Mouse (Mus musculus) intestine, embryonic 14.5 days (tissue): ENCODE measurements around the gene Tbc1d22b. TPM values are rescaled to one million over a fixed set of nuclear protein-coding genes. Genes with fewer than 3 reads are reported as not detected.

Source experiments
- ATAC-seq: fragments of 200-750 bp; cut with Nextera tagmentation; replicated peaks from 2 replicates; pipeline ENCODE4 v1.8.0; 2017; ENCODE audit warnings: low read depth, moderate number of reproducible peaks, moderate TSS enrichment, moderate library complexity; ENCODE audit not compliant: low FRiP score, low TSS enrichment
- DNase-seq: peaks from one replicate; pipeline ENCODE4 v3.0.0-alpha.2; 2018; ENCODE audit warnings: low spot score
- H3K27ac ChIP-seq: fragments of 300-500 bp; sonication (generic); 2 replicates; pipeline ENCODE4 v1.5.1; 2014; ENCODE audit warnings: low read depth, mild to moderate bottlenecking, control low read depth
- H3K27me3 ChIP-seq: fragments of 300-500 bp; sonication (generic); replicated peaks from 2 replicates; pipeline ENCODE4 v1.6.1; 2014; ENCODE audit warnings: low read length, control low read depth; ENCODE audit not compliant: control insufficient read depth, insufficient read depth
- H3K36me3 ChIP-seq: fragments of 300-500 bp; sonication (generic); 2 replicates; pipeline ENCODE4 v1.6.1; 2014; ENCODE audit warnings: low read length, control low read depth; ENCODE audit not compliant: control insufficient read depth, insufficient read depth
- H3K4me1 ChIP-seq: fragments of 300-500 bp; sonication (generic); replicated peaks from 2 replicates; pipeline ENCODE4 v1.6.1; 2014; ENCODE audit warnings: low read length, control low read depth, mixed read lengths; ENCODE audit not compliant: control insufficient read depth, insufficient read depth
- H3K4me2 ChIP-seq: fragments of 300-500 bp; sonication (generic); 2 replicates; pipeline ENCODE4 v1.6.1; 2014; ENCODE audit warnings: low read length
- H3K4me3 ChIP-seq: fragments of 300-500 bp; sonication (generic); 2 replicates; pipeline ENCODE4 v1.5.1; 2014; ENCODE audit warnings: low read depth, low read length, control low read depth, mixed read lengths
- H3K9ac ChIP-seq: fragments of 300-500 bp; sonication (generic); 2 replicates; pipeline ENCODE4 v1.6.1; 2014; ENCODE audit warnings: mild to moderate bottlenecking, low read length
- H3K9me3 ChIP-seq: fragments of 300-500 bp; sonication (generic); 2 replicates; pipeline ENCODE4 v1.6.1; 2016; ENCODE audit warnings: low read length, control low read depth; ENCODE audit not compliant: control insufficient read depth
- WGBS: fragments of 180-500 bp; shearing (Covaris S2); extraction: QIAGEN DNeasy Blood & Tissue Kit; methylation state at CpG from one replicate; pipeline ENCODE4 v1.1.7; 2014; 5-methylcytosine and 5-hydroxymethylcytosine counted together
- microRNA-seq: library from miRNA; unstranded; fragments of <30 nt; microRNA quantifications from one replicate; pipeline ENCODE4, GENCODE M21; 2016
- polyA plus RNA-seq: library from polyadenylated mRNA; unstranded; fragments of >200 nt; fragmentation: Nextera tagmentation; extraction: Ambion mirVana; gene quantifications from 2 replicates; pipeline ENCODE4 v1.2.1, GENCODE M21; 2014

The Tbc1d22b gene
- polyA plus RNA-seq, 1 experiment from 2014 or later, result 14.0 TPM

DNA sequence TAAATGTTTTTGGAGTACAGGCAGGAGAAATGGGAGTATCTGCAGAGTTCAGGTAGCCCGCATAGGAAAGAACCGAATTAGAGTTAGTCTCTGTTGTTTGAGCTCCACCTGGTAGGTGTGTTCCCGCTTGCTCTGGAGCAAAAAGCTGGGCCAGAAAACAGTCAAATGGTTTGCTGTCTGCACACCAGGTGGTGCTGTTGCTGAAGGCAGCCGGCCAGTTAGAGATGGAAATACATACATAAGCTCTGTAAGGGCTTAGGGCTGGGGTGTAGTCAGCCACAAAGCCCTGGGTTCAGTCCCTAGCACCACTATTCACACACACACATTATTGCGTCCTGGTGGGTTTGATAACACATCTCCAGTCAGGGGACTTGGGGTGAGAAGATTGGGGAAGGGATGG is 86.5 kb downstream of the Tbc1d22b start:
- Histone ChIP-seq H3K9ac (no peak overlapping the region), H3K27ac (no peak overlapping the region), H3K9me3 (no peaks in the 10 kb centered on the region), H3K4me3 (no peak overlapping the region), H3K4me2 (no peak overlapping the region), H3K4me1 (no peaks in the 10 kb centered on the region), H3K36me3 (peaks cover 94% of the 10 kb centered on the region), H3K27me3 (no peaks in the 10 kb centered on the region)
- DNase-seq, result peak; percentile 60
- WGBS, result 74% methylated on average over 5 of the region's 5 CpGs
- ATAC-seq, result no peak

DNA sequence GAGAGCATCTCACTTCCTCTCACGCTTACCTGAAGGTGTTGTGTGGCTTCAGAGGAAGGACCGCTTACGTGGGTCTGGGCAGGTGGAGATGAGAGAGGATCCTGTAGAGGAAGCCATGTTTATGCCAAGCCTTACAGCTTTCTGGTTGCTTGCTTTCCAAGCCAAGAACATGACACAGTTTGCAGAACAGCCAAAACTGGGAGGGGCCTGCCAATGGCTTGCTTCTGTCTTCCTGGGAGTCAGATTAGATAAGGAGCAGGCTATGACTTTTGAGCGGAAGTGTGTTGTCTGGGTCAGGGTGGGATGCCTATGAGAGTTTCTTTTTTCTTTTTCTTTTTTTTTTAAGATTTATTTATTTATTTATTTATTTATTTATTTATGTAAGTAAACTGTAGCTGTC is 87.8 kb downstream of the Tbc1d22b start:
- DNase-seq (no peak), ATAC-seq (no peak)
- no peak overlapping the region for H3K4me3 ChIP-seq
- peaks cover 95% of the 10 kb centered on the region for H3K36me3 ChIP-seq
- H3K4me1 ChIP-seq, result no peaks in the 10 kb centered on the region
- no peak overlapping the region for H3K9ac ChIP-seq
- no peaks in the 10 kb centered on the region for H3K27me3 ChIP-seq
- no peaks in the 10 kb centered on the region for H3K9me3 ChIP-seq
- 90% methylated on average over 4 of the region's 4 CpGs for WGBS
- H3K27ac ChIP-seq, result no peak overlapping the region
- H3K4me2 ChIP-seq, result no peak overlapping the region

DNA sequence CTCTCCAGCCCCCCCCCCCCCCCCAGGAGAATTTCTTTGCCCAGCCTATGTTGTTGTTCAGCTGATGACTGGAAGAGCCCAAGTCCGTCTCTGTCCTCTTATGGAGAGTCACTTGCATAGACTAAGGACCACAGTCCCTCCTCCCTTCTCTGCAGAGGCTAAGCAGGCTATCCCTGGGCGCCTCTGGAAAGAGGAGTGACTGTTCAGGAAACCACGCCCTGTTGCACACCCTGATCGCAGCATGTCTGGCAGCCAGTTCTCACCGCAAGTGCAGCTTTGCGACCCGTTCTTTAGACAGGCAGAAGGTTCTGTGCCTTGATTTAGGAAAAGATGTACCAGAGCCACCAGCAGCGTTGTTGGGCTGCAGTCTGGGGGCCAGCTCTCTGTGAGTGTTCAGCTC is 88.3 kb downstream of the Tbc1d22b start:
- H3K36me3 ChIP-seq, result peaks cover 94% of the 10 kb centered on the region
- 81% methylated on average over 8 of the region's 8 CpGs for WGBS
- H3K4me1 ChIP-seq, result no peaks in the 10 kb centered on the region
- no peaks in the 10 kb centered on the region for H3K9me3 ChIP-seq
- DNase-seq (no peak), ATAC-seq (no peak)
- no peak overlapping the region for H3K4me2 ChIP-seq
- no peaks in the 10 kb centered on the region for H3K27me3 ChIP-seq
- H3K27ac ChIP-seq, result no peak overlapping the region
- no peak overlapping the region for H3K4me3 ChIP-seq
- H3K9ac ChIP-seq, result no peak overlapping the region

DNA sequence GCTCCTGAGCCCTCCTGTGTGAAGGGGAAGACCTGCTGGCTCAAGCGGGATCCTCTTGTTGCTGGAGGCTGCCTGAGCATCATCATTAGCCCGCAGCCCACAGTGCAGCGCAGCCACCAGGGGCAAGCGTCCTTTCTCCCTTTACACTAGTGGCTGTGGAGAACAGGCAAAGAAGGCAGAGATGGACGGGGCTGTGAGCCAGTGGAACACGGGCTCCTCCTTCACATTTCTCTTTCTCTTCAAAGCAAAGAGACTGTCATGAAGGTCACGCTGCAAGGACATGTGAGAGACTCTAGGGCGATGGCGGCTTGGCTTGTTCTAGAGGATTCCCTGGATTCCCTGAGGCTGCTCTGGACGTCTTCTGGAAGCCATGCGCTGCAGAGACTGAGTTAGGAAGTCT is 91.4 kb downstream of the Tbc1d22b start:
- no peak for DNase-seq
- Histone ChIP-seq H3K27ac (no peak overlapping the region), H3K9ac (no peak overlapping the region), H3K4me1 (no peaks in the 10 kb centered on the region), H3K36me3 (peaks cover 67% of the 10 kb centered on the region), H3K9me3 (no peaks in the 10 kb centered on the region), H3K4me2 (no peak overlapping the region), H3K27me3 (no peaks in the 10 kb centered on the region), H3K4me3 (no peak overlapping the region)
- 98% methylated on average over 11 of the region's 11 CpGs for WGBS
- no peak for ATAC-seq

DNA sequence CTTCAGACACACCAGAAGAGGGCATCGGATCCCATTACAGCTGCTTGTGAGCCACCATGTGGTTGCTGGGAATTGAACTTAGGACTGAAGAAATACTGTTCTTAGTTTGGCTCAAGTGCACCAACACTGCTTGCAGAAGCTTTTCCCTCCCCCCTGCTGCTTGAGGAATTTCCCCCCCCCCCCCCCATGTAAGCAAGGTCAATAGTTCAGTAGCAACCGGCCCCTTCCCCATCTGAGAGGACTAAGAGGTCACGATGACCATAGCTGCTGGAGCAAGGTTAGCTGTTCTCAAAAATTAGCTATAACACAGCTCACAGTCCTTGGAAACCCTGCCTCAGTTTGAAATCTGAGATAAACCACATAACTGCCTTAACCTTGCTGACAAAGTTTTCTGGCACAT is 92.6 kb downstream of the Tbc1d22b start:
- H3K27me3 ChIP-seq, result no peaks in the 10 kb centered on the region

More for the DNA sequence above, 92.6 kb downstream of the Tbc1d22b start:
- H3K4me2 ChIP-seq, result no peak overlapping the region
- ATAC-seq (no peak), DNase-seq (no peak)
- no peak overlapping the region for H3K4me3 ChIP-seq
- H3K27ac ChIP-seq, result no peak overlapping the region
- no peaks in the 10 kb centered on the region for H3K4me1 ChIP-seq
- H3K9me3 ChIP-seq, result no peaks in the 10 kb centered on the region
- peaks cover 55% of the 10 kb centered on the region for H3K36me3 ChIP-seq
- 55% methylated on average over 3 of the region's 3 CpGs for WGBS
- no peak overlapping the region for H3K9ac ChIP-seq

Small RNA genes lying within 50 kb of the gene (microRNA-seq; reads per million reads assigned to microRNA genes)
- gene Mir7667, result not detected

Other genes starting within 250 kb of the Tbc1d22b start
- gene Pi16, start 232.1 kb upstream of the Tbc1d22b start, polyA plus RNA-seq, result 0.18 and 0.32 TPM in 2 replicates
- gene Mtch1, start 201.9 kb upstream of the Tbc1d22b start, polyA plus RNA-seq, result 292 and 324 TPM in 2 replicates
- gene Fgd2, start 188.9 kb upstream of the Tbc1d22b start, polyA plus RNA-seq, result 13.9 and 15.4 TPM in 2 replicates
- 13.3 and 13.6 TPM in 2 replicates for gene Pim1, start 59.0 kb upstream of the Tbc1d22b start, polyA plus RNA-seq
- not detected in 2 replicates for gene Gm17657, start 147 bp upstream of the Tbc1d22b start, polyA plus RNA-seq
- 0.30 and 0.39 TPM in 2 replicates for gene Tmem217, start 2.6 kb downstream of the Tbc1d22b start, polyA plus RNA-seq
- 76.0 and 86.7 TPM in 2 replicates for gene Rnf8, start 65.0 kb downstream of the Tbc1d22b start, polyA plus RNA-seq
- gene Gm28043, start 65.1 kb downstream of the Tbc1d22b start, polyA plus RNA-seq, result 2.8 and 3.4 TPM in 2 replicates
- gene Cmtr1, start 110.8 kb downstream of the Tbc1d22b start, polyA plus RNA-seq, result 96.5 and 107 TPM in 2 replicates
- 16.3 and 16.4 TPM in 2 replicates for gene Ccdc167, start 167.3 kb downstream of the Tbc1d22b start, polyA plus RNA-seq